Mouse (Mus musculus): ENCODE results near the gene Adipoq. TPM values are rescaled to one million over a fixed set of nuclear protein-coding genes. Genes with fewer than 3 reads are reported as not detected.
"Not testable (repeated sequence)": the region's sequence is repeated elsewhere in the genome, so short reads cannot be mapped to it uniquely, and the experiment has no call there.

The Adipoq gene
- 0.19 TPM in 1 of 2 replicates, not detected in the other for polyA plus RNA-seq (2015; fragmentation: Nextera tagmentation; extraction: Ambion mirVana)

DNA sequence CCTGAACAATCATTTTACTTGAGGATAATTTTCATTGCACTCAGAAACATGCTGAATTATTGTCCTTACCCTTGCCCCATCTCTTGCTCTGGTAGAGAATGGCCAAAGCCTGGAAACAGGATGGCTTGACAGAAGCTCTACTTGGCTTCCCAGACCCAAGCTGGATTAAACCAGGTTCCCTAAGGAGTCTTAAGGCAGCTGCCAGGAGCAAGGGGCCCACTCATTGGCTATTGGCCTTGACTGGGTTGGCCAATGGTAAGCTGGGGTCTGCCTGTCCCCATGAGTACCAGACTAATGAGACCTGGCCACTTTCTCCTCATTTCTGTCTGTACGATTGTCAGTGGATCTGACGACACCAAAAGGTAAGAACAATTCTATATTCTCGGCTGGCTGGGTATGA is at the start of gene Adipoq:
Adipoq (plus strand) TSS at position 257 of the 400 bp plus-strand sequence.
- Histone ChIP-seq H3K4me3 (no peak within 1 kb of the TSS), H3K27ac (no peak within 1 kb of the TSS), H3K27me3 (no peaks in the 10 kb centered on the region), H3K9ac (no peak within 1 kb of the TSS), H3K4me2 (no peak within 1 kb of the TSS), H3K36me3 (no peaks in the 10 kb centered on the region), H3K4me1 (no peaks in the 10 kb centered on the region), H3K9me3 (no peaks in the 10 kb centered on the region)
- WGBS = 86% methylated on average over 3 of the region's 3 CpGs
- ATAC-seq (ENCODE audit: borderline replicate concordance, extremely low read depth, low FRiP score, low TSS enrichment) = no peak

DNA sequence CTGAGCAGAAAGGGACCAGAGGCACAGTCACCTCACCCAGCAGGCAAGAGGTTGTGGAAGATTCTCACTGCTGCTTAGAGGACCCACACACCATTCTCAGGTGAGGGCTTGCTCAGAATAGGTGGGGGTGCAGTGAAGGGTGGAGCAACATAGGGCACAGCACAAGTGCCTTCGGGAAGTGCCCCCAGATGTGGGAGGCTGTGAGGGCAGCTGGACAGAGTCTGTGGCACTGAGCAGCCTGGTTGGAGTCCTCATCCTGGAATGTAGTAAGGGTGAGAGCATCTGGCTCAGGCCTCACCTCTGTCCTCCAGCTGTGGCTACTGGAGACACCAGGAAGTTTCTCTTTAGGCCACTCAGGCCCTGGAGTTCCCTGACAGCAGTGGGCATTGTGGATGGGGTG is 49.5 kb upstream of the Adipoq start:
- H3K4me2 ChIP-seq; H3K9me3 ChIP-seq; H3K27ac ChIP-seq; ATAC-seq (ENCODE audit: borderline replicate concordance, extremely low read depth, low FRiP score, low TSS enrichment); H3K4me1 ChIP-seq; H3K9ac ChIP-seq; H3K4me3 ChIP-seq; H3K27me3 ChIP-seq; H3K36me3 ChIP-seq: not testable (repeated sequence)
- WGBS = 86% methylated on average over 1 of the region's 1 CpGs

DNA sequence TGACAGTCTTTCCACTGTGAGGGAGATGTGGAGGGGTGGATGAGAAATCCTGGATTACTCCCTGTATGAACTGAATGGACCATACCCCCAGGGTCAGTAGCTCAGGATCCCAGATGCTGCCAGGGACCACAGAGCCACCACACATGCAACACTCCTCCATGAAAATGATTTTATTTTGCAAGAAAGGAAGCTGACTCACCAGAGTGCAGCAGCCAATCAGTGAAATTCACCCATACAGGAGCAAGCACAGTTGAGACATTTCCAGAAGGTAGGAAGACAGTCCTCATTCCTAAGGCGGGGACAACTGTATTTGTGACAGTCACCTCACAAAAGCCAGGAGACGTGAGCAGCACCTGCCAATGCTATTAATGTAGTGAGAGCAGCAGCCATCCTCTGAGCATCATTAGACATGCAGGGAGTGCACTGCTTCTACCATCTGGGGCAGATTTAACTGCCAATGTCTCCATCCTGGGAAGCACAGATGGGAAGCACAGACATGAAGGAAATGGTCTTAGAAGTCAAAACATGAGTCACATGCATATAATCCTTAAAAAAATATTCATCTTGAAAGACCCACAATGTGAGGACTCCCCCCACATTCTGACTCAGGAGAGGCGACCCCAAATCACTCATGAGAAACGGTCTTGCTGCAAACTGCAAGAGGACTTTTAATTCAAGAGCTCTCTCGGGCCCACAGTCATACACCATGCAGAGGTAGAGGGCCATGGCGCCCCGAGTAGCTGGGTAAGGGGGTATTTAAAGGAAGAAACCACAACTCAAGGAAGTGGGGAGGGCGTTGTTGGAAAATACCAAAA is 48.8 kb upstream of the Adipoq start:
- H3K4me3 ChIP-seq; H3K4me2 ChIP-seq; H3K9ac ChIP-seq; H3K27me3 ChIP-seq; H3K9me3 ChIP-seq; H3K36me3 ChIP-seq; H3K27ac ChIP-seq; ATAC-seq (ENCODE audit: borderline replicate concordance, extremely low read depth, low FRiP score, low TSS enrichment): not testable (repeated sequence)
- H3K4me1 ChIP-seq = peaks cover 11% of the 10 kb centered on the region
- WGBS = 83% methylated on average over 8 of the region's 8 CpGs

DNA sequence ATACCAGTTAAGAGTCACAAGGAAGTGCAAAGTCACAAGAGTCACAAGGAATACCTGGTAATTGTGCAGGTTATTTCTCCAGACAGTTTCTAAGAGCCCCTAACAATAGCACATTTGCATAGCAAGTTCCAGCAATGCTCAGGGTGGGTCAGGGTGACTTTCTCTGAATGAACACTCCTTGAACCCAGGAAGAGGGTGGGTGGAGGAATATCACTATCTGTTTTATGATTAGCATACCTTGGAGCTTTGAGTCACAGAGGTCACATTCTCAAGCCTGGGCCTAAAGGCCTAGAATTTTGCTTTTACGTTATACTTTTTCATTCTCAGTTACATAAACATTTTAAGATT is 48.3 kb upstream of the Adipoq start:
- H3K9me3 ChIP-seq; H3K27ac ChIP-seq; ATAC-seq (ENCODE audit: borderline replicate concordance, extremely low read depth, low FRiP score, low TSS enrichment); H3K4me3 ChIP-seq; H3K9ac ChIP-seq; H3K4me2 ChIP-seq; H3K36me3 ChIP-seq; H3K27me3 ChIP-seq: not testable (repeated sequence)
- WGBS = 79% methylated on average over 1 of the region's 1 CpGs
- peaks cover 16% of the 10 kb centered on the region for H3K4me1 ChIP-seq

DNA sequence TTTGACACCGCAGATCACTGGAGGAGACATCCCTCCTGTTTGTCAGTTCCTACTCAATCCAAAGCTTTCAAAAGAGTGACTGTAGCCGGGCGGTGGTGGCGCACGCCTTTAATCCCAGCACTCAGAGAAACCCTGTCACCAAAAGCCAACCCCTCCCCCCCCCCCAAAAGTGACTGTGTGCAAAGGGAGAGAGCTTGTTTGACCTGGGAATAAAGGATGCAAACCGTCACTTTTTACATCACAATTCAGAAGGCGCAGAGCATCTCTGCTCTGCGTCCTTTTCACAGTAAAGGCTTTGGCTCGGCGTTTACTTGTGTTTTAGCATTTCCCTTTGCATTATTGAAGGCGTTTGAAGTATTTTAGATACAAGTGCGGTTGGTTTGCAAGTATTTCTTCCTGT is 46.7 kb upstream of the Adipoq start:
- Histone ChIP-seq H3K4me3 (peak overlapping the region; percentile 35), H3K36me3 (no peaks in the 10 kb centered on the region), H3K27me3 (no peaks in the 10 kb centered on the region), H3K9me3 (no peaks in the 10 kb centered on the region), H3K4me1 (peaks cover 16% of the 10 kb centered on the region), H3K27ac (no peak overlapping the region), H3K9ac (peak overlapping the region; percentile 18; the same call in 1 of the 2 replicates), H3K4me2 (peak overlapping the region; percentile 64)
- 14% methylated on average over 12 of the region's 12 CpGs for WGBS
- ATAC-seq (ENCODE audit: borderline replicate concordance, extremely low read depth, low FRiP score, low TSS enrichment) = no peak

DNA sequence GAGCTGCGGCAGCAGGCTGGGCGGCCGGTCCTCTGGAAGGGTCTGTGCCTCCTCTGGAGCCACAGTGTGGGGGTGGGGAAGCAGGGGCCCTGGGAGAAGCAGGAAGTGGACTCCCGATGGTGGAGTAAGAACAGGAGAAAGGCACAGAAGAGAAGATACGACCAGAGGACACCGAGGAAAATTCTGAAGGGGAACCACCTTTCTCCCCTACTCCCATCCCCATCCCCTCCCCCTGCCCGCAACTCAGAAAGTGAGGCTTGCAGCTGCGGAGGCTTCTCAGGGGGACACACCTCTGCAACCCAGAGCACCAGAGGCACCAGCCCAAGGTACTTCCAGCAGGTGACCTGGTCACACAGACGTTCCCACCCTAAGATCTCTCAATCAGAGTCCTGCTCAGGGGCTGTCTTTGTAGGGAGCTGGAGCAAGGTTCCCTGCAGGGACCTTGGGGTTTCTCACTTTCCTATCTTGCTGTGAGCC is 46.2 kb upstream of the Adipoq start:
- H3K27ac ChIP-seq = no peak overlapping the region
- no peaks in the 10 kb centered on the region for H3K27me3 ChIP-seq
- peak overlapping the region; percentile 35 for H3K4me3 ChIP-seq
- under 1% methylated on average over 9 of the region's 9 CpGs for WGBS
- peaks cover 16% of the 10 kb centered on the region for H3K4me1 ChIP-seq
- H3K36me3 ChIP-seq = no peaks in the 10 kb centered on the region
- peak overlapping the region; percentile 18; the same call in 1 of the 2 replicates for H3K9ac ChIP-seq
- H3K9me3 ChIP-seq = no peaks in the 10 kb centered on the region
- peak; percentile 79; the same call in 1 of the 2 replicates for ATAC-seq (ENCODE audit: borderline replicate concordance, extremely low read depth, low FRiP score, low TSS enrichment)
- peak overlapping the region; percentile 64 for H3K4me2 ChIP-seq

DNA sequence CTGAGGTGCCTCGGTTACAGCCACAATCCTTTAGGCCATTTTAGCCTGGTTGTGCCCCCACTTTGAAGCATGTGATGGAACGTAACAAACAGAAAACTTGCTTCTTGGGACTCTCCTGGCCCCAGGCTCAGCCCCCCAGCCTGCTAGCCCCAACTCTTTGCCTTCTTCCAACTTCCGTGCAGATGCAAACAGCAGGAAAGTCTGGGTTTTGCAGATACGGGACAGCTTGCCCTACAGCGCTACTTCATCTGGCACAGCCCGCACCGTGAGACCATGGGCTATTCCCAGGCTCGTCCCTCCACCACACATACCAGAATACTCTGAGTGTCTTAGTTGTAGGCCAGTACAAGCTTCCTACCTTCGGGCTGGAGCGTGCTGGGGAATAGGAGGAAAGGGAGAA is 45.7 kb upstream of the Adipoq start:
- 18% methylated on average over 10 of the region's 10 CpGs for WGBS
- peak; percentile 58; the same call in 1 of the 2 replicates for ATAC-seq (ENCODE audit: borderline replicate concordance, extremely low read depth, low FRiP score, low TSS enrichment)
- no peak overlapping the region for H3K27ac ChIP-seq

DNA sequence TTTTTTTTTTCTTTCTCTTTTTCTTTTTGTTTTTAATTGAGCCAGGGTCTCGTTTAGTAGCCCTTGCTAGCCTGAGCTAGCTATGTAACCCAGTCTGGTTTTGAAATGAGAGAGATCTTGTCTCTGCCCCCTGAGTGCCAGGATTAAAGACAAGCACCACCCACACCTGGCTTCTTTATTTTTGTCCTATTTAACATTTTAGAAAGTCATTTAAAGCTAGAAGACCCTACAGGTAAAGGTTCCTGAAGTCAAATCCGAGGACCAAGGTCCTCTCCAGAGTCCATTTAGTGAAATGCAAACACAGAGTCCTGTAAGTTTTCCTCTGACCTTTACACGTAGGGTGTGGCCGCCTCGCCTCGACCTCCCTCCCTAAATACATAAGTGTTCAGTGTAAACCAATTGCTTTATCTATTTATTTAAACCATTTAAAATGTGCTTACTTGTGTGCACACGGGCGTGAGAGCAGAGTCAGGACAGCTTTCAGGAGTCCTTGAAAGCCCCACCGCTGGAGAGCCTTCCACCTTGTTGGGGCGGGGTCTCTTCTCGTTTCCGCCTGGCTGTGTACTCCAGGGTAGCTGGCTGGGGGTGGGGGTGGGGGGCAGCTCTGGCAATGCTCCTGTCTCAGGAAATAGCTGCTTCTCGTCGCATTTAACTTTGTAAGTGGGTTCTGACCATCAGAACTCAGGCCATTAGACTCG is 43.8 kb upstream of the Adipoq start:
- H3K27me3 ChIP-seq = no peaks in the 10 kb centered on the region
- H3K9me3 ChIP-seq = no peaks in the 10 kb centered on the region
- no peak for ATAC-seq (ENCODE audit: borderline replicate concordance, extremely low read depth, low FRiP score, low TSS enrichment)
- peak overlapping the region; percentile 62 for H3K4me2 ChIP-seq
- no peak overlapping the region for H3K27ac ChIP-seq
- H3K9ac ChIP-seq = peak overlapping the region; percentile 10; the same call in 1 of the 2 replicates
- H3K4me1 ChIP-seq = peaks cover 20% of the 10 kb centered on the region
- 9% methylated on average over 15 of the region's 15 CpGs for WGBS
- peak overlapping the region; percentile 34 for H3K4me3 ChIP-seq
- no peaks in the 10 kb centered on the region for H3K36me3 ChIP-seq

More for the DNA sequence above, 45.7 kb upstream of the Adipoq start:
- Histone ChIP-seq H3K4me1 (peaks cover 16% of the 10 kb centered on the region), H3K9me3 (no peaks in the 10 kb centered on the region), H3K4me3 (peak overlapping the region; percentile 35; the same call in 1 of the 2 replicates), H3K27me3 (no peaks in the 10 kb centered on the region), H3K9ac (peak overlapping the region; percentile 18; the same call in 1 of the 2 replicates), H3K4me2 (peak overlapping the region; percentile 64), H3K36me3 (no peaks in the 10 kb centered on the region)

DNA sequence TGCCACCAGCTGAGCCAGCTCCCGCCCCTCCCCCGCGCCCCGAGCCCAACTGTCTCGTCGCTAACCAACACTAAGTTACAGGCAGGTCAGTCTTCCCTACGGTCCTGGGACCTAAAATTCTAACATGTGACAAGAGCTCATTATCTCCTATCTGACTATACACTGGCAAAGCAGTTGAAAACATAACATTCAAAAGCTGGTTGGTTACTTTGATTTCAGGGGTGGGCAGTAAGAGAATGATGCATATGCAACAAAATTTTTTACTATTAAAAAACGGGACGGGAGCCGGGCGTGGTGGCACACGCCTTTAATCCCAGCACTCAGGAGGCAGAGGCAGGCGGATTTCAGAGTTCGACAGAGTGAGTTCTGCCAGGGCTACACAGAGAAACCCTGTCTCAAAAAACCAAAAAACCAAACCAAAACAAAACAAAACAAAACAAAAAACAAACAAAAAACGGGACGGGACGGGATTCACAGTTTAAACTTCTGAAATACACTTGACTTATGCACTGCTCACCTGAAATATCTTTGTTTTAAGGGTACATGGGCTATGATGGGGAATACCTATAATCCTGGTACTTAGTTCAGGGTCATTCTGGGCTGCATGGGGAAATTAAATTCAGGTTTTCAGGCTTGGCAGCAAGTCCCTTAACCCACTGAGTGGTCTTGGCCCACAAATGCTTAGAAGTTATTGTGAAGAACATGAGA is 43.1 kb upstream of the Adipoq start:
- peak overlapping the region; percentile 62 for H3K4me2 ChIP-seq
- no peak for ATAC-seq (ENCODE audit: borderline replicate concordance, extremely low read depth, low FRiP score, low TSS enrichment)
- peaks cover 20% of the 10 kb centered on the region for H3K4me1 ChIP-seq
- H3K27ac ChIP-seq = no peak overlapping the region
- H3K27me3 ChIP-seq = no peaks in the 10 kb centered on the region
- H3K4me3 ChIP-seq = peak overlapping the region; percentile 34
- H3K9ac ChIP-seq = peak overlapping the region; percentile 10; the same call in 1 of the 2 replicates
- 26% methylated on average over 17 of the region's 17 CpGs for WGBS
- no peaks in the 10 kb centered on the region for H3K36me3 ChIP-seq
- H3K9me3 ChIP-seq = no peaks in the 10 kb centered on the region

DNA sequence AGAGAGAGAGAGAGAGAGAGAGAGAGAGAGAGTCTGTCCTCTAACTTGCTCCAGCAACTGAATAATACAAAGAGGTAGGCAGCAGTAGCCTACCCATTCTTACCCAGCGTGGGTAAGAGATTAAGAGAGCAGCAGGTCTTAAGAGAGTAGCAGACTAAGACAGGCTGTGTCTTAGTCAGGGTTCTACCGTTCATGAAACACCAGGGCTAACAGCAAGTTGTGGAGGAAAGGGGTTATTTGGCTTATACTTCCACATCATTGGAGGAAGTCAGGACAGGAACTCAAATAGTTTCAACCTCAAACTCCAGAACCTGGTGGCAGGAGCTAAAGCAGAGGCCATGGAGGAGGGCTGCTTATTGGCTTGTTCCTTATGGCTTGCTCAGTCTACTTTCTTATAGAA is 42.5 kb upstream of the Adipoq start:
- no peak overlapping the region for H3K27ac ChIP-seq
- 69% methylated on average over 2 of the region's 2 CpGs for WGBS
- H3K9me3 ChIP-seq = no peaks in the 10 kb centered on the region
- H3K27me3 ChIP-seq = no peaks in the 10 kb centered on the region
- ATAC-seq (ENCODE audit: borderline replicate concordance, extremely low read depth, low FRiP score, low TSS enrichment) = no peak
- H3K4me1 ChIP-seq = peaks cover 20% of the 10 kb centered on the region
- H3K9ac ChIP-seq = no peak overlapping the region
- 0 out of 2 replicates have a peak, but pooled peaks cover 2% of the 10 kb centered on the region for H3K36me3 ChIP-seq
- H3K4me3 ChIP-seq = no peak overlapping the region
- no peak overlapping the region for H3K4me2 ChIP-seq

DNA sequence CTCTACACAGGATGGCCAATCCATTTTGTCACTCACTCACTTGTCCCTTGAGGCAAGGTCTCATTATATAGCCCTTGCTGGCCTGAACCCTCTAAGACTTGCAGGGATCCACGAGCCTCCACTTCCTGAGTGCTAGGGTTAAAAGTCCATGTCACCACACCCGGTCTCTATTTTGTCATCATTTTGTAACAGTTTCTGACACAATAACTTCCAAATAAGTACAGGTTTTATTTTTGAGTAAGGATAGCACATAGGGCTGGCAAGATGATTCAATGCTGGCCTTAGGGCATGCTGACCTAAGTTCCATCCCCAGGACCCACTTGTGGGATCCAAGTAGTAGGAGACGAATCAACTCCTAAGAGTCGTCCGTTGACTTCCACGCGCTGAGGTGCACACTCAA is 40.2 kb upstream of the Adipoq start:
- Histone ChIP-seq H3K9ac (no peak overlapping the region), H3K36me3 (peaks cover 23% of the 10 kb centered on the region), H3K9me3 (no peaks in the 10 kb centered on the region), H3K27me3 (no peaks in the 10 kb centered on the region), H3K27ac (no peak overlapping the region), H3K4me3 (no peak overlapping the region), H3K4me2 (no peak overlapping the region), H3K4me1 (peaks cover 30% of the 10 kb centered on the region)
- 55% methylated on average over 7 of the region's 7 CpGs for WGBS
- no peak for ATAC-seq (ENCODE audit: borderline replicate concordance, extremely low read depth, low FRiP score, low TSS enrichment)
